Mouse (Mus musculus): ENCODE measurements around the gene Gabra1. TPM values are rescaled to one million over a fixed set of nuclear protein-coding genes. Genes with fewer than 3 reads are reported as not detected.
A peak's percentile ranks its signal among the peaks of the same experiment; 100 is the strongest.

Gene Gabra1
- 0.85 and 1.7 TPM in 2 replicates for total RNA-seq (2021)
- long read RNA-seq, experiment 1, full-length matches to known transcripts: 1 of 1 reads
- long read RNA-seq, experiment 1, partial matches to known transcripts: 0 of 1 reads
- long read RNA-seq, experiment 1, other reads (novel, unspliced or antisense): 0 of 1 reads
- long read RNA-seq, experiment 2: 0 reads

GRCm38 (mm10) chr11:42182825-42183152, at the start of gene Gabra1:
TSS of gene Gabra1 (minus strand) at chr11:42182930.
- DNase-seq: peak; percentile 14

GRCm38 (mm10) chr11:42181973-42182824, 531 bp downstream of the Gabra1 start:
- DNase-seq: peak; percentile 25

GRCm38 (mm10) chr11:42181426-42181825, 1.3 kb downstream of the Gabra1 start:
- DNase-seq: no peak

- no peak for DNase-seq
Observed at GRCm38 (mm10) chr11:42179535-42179934, 3.2 kb downstream of the Gabra1 start.

- DNase-seq: no peak
Observed at GRCm38 (mm10) chr11:42178296-42178695, 4.4 kb downstream of the Gabra1 start.

GRCm38 (mm10) chr11:42151396-42151795, 31.3 kb downstream of the Gabra1 start:
- no peak for DNase-seq

GRCm38 (mm10) chr11:42116931-42117330, 65.8 kb downstream of the Gabra1 start:
- no peak for DNase-seq

- DNase-seq: no peak
Observed at GRCm38 (mm10) chr11:42110051-42110450, 72.7 kb downstream of the Gabra1 start.

GRCm38 (mm10) chr11:42109627-42110026, 73.1 kb downstream of the Gabra1 start:
- no peak for DNase-seq

- no peak for DNase-seq
Observed at GRCm38 (mm10) chr11:42095556-42095955, 87.2 kb downstream of the Gabra1 start.

Other genes starting within 250 kb of the Gabra1 start
- gene Gabrg2, start 182.1 kb downstream of the Gabra1 start, total RNA-seq (2021): 1.2 and 1.9 TPM in 2 replicates
- 0.34 TPM in 1 of 2 replicates, not detected in the other for gene Gabra6, start 138.1 kb upstream of the Gabra1 start, total RNA-seq (2021)
- 1.0 and 1.1 TPM in 2 replicates for gene Gabrb2, start 236.8 kb upstream of the Gabra1 start, total RNA-seq (2021)